Mouse (Mus musculus) bone marrow, adult 2 months (tissue): Measurements from ENCODE around the gene Tmem255b.

Experiments used
- CTCF ChIP-seq: fragments of 200-500 bp; IDR thresholded peaks from 2 replicates; pipeline ENCODE4 v1.5.1; 2011; ENCODE audit warnings: low read length, control low read depth; ENCODE audit not compliant: control insufficient read depth, insufficient read depth
- POLR2A ChIP-seq: fragments of 200-500 bp; IDR thresholded peaks from 2 replicates; pipeline ENCODE4 v1.6.1; 2011; ENCODE audit warnings: low read depth, mild to moderate bottlenecking, control low read depth, low read length, borderline replicate concordance; ENCODE audit not compliant: control insufficient read depth

DNA sequence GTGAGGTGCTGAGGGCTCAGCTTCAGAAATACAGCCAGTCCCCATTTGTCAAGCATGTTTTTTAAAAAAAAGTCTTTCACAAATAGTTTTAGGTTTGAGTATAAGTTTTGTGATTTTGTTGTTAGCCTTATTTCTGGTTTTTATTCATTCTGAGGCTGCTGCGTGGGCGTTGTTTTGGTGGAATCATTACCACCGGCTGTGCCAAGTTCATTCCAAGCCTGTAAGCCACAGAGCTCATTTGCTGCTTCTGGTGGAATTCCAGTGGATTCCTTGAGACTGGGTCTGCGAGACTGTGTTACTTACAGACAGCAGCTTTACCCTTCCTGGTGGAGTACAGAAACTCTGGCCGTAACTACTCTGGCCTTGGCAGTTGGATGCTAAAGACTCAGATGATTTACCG is 11.5 kb downstream of the Tmem255b start:
- TF ChIP-seq CTCF (no peak), POLR2A (no peak)
